Mouse (Mus musculus) kidney, postnatal 25 days (tissue): ENCODE measurements around the gene Plcb2.
A peak's percentile ranks its signal among the peaks of the same experiment; 100 is the strongest.

Experiments
- DNase-seq, 2 experiments: peaks; one replicate each; pipeline ENCODE4 v3.0.0; 2021; ENCODE audit warnings: mixed read lengths in 2 of 2

Plcb2 gene

GRCm38 (mm10) chr2:118713631-118714030 is 14.6 kb downstream of the Plcb2 start:
- no peak for DNase-seq

- peak; percentile 51 to 55 for DNase-seq
These were observed 17.2 kb downstream of the Plcb2 start for GRCm38 (mm10) chr2:118711038-118711494.

GRCm38 (mm10) chr2:118709655-118710221 is 18.5 kb downstream of the Plcb2 start:
- DNase-seq = no peak

DNA sequence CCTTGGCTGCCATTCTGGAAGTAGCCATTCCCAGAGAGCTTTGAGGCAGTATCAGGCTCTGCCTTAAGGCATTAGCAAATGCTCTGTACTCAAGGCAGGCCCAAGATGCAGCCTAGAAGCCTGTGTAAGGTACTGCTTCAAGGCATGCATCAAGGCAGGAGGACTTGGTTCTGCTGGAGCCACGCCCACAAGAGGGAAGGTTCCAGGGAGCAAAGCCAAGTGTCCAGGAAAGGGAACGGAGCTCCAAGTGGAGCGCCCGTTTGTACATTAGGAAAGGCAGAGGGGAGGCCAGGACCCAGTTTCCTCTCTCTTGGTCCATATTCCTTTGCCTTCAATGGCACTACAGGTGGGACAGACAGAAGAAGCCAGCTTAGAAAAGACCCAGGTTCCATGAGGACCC is 19.8 kb downstream of the Plcb2 start:
- DNase-seq = no peak

- no peak for DNase-seq
These were observed 21.8 kb downstream of the Plcb2 start for GRCm38 (mm10) chr2:118706436-118706835.

- peak in 1 of 2 experiments; percentile 34 for DNase-seq
These were observed 24.1 kb downstream of the Plcb2 start, which contains the start of gene Ankrd63 for GRCm38 (mm10) chr2:118703913-118704730. TSS of gene Ankrd63 (minus strand) at chr2:118703963.

DNA sequence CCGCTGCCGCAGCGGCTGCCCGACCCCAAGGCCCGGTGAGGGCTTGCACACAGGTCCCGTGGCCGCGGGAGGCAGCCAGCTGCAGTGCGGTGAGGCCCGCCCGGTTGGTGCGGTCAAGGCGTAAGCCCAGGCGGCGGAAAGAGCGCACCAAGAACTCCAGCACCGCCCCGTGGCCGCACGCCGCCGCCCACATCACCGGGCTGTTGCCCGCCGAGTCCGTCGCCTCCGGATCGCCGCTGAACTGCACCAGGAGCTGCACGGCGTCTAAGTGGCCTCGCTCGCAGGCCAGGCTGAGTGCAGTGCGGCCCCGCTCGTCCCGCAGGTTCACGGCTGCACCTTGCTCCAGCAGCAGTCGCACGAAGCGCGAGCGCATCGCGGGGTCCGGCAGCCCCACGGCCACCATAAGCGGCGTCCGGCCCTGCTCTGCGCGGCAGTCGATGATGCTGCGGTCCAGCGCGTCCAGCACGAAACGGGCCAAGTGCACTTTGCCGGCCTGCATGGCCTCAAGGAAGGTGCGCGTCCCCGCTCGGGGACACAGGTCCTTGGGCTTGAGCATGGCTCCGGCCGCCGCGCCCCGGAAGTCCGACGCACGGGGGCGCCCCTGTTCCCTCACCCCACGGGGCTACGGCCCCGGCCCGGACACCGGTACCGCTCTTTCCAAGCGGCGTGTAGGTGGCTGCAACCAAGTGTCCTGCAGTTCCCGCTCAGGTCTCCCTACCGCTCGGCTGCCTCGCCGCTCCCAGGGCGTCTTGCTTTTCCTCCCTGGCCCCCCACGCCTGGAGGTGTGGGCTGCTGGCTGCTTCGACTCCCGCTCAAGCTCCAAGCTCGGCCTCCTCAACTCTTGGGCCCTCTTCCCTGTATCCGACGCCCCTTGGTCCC is 25.1 kb downstream of the Plcb2 start:
- DNase-seq = peak; percentile 54 to 75

DNA sequence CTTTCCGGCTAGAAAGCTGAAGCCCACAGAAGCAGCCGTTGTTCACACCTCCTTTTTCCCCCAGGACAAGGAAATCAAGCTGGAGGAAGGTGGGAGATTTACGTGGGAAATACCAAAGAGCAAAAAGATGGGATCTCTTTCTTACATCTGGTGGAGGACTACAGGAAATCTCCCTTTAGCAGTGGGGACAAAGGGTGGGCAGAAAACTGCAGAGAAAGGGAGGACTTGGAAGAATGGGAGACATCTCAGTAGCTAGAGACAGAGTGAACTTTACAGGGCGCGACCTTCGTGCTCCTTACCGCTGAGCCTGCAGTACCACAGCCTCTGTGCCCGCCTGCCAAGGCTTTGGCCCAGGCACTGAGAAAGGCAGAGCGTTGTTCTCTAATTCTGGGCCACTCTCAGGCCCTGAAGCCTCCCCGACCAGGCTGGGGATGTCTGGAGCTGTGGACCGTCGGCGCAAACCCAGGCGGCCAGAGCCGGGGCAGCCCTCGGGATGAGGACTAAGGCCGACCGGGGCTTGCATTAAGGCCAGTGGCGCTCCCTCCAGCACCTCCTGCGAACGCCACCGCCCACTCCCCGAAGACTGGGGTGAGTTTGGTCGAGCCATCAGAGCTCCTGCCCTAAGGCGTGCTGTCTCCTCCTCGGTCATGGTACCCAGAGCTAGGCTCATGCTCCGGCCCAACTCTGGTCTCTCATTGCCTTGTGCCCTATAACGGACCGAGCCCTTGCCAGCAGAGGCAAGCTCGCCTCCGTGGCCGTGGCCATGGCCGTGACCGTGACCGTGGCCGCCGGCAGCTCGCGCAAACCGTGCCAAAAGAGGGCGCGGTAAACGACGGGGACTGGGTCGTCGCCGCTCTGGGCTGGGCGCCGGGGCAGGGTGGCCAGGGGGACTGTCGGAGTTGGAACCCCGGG is 26.0 kb downstream of the Plcb2 start:
- DNase-seq = no peak

DNA sequence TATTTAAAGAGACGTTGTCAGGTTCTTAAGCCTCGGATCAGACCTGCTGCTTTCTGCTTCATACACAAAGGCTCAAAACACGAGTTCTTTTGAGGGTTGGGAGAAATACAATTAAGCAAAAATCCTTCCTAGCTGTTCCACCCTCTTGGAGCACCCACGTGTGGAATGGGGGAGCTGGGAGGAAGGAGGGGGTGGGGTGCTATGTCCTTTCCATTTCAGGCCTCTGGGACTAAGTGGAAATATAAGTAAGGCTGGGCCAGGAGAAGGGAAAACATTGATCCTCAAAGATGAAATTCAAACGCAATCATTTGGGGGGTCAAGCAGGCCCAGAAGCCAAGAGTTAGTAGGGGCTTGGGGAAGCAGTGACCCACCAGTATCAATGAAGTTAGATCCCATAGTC is 27.1 kb downstream of the Plcb2 start:
- DNase-seq = no peak

DNA sequence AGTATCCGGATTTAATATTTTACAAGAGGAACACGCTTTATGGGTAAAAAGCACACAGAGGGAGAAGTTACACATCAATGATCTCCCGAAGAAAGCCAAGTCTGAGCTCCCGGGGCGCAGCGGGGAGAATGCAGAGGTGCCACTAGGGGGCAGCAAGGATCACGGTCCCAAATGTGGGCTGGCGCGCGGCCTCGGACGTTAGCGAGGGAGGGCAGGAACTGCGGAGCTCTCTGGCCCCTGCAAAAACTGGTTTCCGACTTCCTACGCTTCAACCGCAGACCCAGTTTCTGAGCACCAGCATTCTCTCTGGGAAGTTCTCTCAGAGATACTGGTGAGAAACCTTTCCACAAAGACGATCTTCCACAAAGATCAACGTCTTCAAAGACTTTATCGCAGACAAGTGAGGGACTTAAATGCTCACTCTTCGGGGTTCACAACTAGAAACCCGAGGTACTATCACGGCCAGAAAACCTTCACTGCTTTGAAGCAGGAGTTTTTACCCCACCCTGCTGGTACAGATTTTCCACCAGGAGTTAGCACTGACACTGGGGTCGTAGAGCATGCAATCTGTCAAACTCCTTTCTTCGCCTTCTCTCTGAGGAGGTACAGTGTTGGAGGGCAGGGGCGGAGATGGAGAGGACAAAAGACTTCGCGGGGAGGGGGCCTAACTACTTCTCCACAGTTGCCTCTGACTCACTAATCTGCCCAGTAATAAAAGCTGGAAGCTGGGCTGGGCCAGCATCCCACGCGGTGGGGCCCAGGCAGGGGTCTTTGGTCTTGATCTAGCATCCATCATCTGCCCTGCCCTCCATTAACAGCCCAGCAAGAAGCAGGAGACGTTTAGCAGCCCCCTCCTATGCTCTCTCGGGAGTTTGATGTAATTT is 27.8 kb downstream of the Plcb2 start:
- DNase-seq = peak; percentile 86 to 90

DNA sequence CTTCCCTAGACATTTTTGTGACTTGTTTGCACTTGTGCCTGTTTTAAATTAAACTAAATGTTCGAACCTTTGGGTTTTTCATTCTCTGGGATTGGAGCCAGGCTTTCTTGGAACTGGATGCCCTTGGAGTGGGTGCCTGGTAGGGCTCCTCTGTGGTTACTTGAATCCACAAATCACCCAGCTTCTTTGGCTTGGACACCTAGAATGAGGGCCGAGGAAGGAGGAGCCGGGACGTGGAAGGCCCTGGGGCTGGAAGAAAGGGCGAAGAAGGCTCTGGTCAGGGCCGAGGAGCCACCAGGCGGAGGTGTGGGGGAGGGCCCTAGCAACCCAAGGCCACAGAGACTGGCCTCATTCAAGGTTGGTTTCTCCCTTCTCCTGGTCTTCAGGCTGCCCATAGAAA is 30.3 kb downstream of the Plcb2 start:
- DNase-seq = peak in 1 of 2 experiments; percentile 48

DNA sequence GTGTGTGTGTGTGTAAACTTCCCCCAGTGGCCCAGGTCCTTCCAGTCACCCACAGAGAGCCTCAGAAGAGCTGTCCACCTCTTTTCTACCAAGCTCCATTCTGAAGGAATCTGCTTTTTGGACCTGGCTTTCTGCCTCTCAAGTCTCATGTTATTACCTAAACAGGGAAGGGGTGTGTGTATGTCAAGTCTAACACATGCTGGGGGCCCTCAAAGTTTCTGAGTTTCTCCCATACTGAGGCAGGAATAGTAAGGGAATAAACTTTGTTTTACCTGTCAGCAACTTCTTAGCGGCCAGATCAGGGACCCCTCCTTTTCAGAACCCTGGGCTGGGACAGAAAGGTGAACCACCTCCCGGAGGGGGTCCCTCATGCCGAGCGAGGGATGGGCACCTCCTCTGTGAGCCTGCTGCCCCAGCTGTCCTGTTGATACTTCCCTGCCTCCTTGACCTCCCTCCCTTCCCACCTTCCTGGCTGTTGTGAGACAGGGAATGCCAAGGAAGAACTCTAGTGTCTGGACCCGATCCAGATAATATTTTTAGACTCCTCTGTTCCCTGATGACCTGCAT is 30.8 kb downstream of the Plcb2 start:
- DNase-seq = no peak

DNA sequence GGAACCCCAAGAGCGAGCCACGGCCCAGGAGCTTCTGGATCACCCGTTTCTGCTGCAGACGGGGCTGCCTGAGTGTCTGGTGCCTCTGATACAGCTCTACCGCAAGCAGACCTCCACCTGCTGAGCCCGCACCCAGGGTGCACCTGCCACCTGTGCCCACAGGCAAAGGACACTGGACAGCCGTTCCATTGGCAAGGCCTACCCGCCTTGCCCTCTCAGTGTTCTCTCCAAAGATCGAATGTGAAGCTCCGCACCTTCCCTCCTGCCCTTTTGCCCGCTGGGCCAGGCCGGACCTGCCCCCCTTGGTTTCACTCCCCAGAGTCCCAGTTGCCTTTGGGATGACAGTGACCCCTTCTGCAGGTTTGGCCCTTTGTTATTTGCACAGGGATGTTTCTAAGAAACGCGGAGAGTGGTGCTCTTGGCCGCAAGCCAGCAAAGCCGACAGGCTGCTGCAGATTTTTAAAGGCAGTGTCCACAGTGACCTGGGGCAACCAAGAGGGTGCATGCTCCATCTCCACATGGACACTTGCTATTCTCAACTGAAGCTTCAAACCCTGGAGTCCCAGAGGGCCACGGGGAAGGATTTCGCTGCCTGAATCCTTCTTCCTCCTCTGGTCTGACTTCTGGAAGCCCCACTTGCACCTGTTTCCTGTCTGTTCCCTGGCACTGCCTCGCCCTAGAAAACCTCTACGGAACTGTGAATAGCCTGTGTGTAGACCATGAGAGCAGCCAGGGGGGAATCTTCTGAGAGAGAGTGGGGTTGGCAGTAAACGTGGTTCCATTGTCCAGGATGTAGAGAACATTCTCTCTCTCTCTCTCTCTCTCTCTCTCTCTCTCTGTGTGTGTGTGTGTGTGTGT is 31.6 kb downstream of the Plcb2 start:
- peak; percentile 46 to 62 for DNase-seq

DNA sequence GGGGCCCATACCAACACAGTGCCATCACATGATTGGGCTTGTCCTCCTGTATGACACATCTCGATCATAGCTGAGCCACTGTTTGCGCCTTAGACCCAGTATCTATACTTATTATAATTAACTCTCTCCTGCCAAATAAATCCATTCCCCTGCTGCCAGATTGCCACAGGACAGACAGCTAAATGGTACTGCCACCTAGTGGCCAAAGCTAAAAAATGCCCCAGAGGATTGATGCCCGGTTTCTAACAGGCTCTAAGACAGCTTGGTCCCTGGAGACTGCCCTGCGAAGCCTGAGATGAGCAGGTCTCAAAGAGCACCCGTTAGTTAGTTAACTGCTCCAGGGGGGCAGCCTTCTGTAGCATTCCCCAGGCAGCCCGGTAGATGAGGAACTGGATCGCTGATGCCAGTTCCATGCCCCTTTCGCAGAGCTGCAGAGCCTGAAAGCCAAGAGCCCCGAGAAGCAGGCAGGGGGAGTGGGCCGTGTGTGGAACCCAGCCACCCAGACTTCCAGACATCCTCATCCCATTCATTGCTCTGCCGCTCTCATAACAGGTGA is 32.5 kb downstream of the Plcb2 start:
- peak; percentile 51 to 63 for DNase-seq

DNA sequence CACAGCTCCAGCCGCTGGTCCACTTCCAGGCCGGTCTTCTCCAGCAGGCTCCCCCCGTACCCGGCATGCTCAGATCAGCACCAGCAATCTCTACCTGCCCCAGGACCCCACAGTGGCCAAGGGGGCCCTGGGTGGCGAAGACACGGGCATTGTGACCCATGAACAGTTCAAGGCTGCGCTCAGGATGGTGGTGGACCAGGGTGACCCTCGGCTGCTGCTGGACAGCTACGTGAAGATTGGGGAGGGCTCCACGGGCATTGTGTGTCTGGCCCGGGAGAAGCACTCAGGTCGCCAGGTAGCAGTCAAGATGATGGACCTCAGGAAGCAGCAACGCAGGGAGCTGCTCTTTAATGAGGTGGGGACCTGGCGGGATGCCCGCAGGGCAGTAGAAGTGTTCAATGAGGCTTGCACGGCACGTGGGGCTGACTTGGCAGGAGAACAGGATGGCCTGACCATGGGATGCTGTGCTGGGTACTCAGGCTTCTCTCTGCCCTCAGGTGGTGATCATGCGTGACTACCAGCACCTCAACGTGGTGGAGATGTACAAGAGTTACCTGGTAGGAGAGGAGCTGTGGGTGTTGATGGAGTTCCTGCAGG is 34.8 kb downstream of the Plcb2 start:
- DNase-seq = peak; percentile 85 to 92

DNA sequence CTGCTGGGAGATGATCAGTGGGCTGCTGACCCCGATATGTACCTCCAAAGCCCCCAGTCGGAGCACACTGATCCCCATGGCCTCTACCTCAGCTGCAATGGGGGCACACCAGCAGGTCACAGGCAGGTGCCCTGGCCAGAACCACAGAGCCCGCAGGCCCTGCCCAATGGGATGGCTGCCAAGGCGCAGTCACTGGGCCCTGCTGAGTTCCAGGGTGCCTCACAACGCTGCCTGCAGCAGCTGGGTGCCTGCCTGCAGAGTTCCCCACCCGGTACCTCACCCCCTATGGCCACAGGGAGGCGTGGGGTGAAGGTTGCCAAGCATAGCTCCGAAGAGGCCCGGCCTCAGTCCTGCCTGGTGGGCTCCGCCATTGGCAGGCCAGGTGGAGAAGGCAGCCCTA is 38.4 kb downstream of the Plcb2 start:
- peak; percentile 44 to 66 for DNase-seq

DNA sequence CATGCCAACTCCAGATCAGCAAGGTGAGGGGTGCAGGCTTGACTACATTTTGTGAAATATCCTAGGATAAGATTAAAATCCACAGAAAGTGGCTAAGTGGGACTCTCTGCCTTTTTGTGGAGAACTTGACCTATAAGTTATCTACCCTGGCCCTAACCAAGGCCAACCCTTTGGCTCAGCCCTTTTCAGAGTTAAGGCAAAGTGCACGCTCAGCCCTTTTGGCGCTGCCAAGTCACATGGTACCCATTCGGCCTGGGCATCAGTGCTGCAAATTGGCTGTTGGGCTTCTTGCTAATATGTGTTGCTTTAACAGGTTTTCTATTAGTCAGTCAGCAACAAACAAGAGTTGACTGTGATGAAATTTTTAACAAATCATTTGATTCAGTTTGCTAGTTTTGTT is 40.4 kb downstream of the Plcb2 start:
- DNase-seq = peak; percentile 58 to 77

DNA sequence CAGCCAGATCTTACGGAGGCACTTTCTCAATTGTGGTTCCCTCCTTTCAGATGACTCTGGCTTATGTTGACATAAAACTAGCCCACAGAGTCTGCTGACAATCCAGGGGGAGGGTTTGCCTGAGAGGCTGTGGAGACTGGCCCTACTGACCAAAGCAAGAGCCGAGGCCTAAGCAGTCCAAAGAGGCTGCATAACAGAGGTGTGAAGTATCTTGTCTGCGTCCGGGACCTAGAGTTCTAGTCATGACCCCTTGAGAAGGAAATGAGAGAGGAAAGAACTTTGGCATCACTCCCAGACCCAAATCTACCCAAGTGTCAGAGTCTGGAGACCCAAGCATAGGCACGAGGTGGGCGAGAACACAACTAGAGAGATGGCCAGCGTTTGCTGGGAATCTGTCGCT is 41.5 kb downstream of the Plcb2 start:
- no peak for DNase-seq

- no peak for DNase-seq
These were observed 43.1 kb downstream of the Plcb2 start for GRCm38 (mm10) chr2:118685088-118685487.
